Mouse (Mus musculus): Measurements from ENCODE around the gene Ubtd2.

GRCm38 (mm10) chr11:32499931-32500330 is 44.8 kb downstream of the Ubtd2 start:
- TF ChIP-seq CTCF (IDR thresholded peaks at IDR 0.05; ENCODE audit: extremely low read depth, insufficient read length, insufficient replicate concordance, low read depth, low read length) = no peak
- TF ChIP-seq POLR2A (IDR thresholded peaks at IDR 0.05; ENCODE audit: low read depth, low read length) = no peak

All from small intestine, adult 2 months (tissue).